Mouse (Mus musculus) liver, adult 2 months (tissue): ENCODE measurements around the gene Isg20. TPM values are rescaled to one million over a fixed set of nuclear protein-coding genes. Genes with fewer than 3 reads are reported as not detected.

ENCODE experiments used
- DNase-seq: peaks from one replicate; pipeline ENCODE4 v3.0.0-alpha.2; 2011; ENCODE audit warnings: low read depth, low spot score; ENCODE audit errors: extremely low read depth
- H3K27ac ChIP-seq: fragments of 200-500 bp; replicated peaks from 2 replicates; pipeline ENCODE4 v1.5.1; 2012; ENCODE audit warnings: low read depth, mild to moderate bottlenecking, control low read depth, inconsistent platforms, low read length; ENCODE audit not compliant: insufficient read depth
- H3K27me3 ChIP-seq: fragments of 200-500 bp; 2 replicates; pipeline ENCODE4 v1.6.1; 2012; ENCODE audit warnings: mild to moderate bottlenecking, moderate library complexity, low read length, inconsistent platforms; ENCODE audit not compliant: control insufficient read depth, insufficient read depth
- H3K36me3 ChIP-seq: fragments of 200-500 bp; 2 replicates; pipeline ENCODE4 v1.6.1; 2012; ENCODE audit warnings: low read length, inconsistent platforms; ENCODE audit not compliant: control insufficient read depth, insufficient read depth
- H3K4me1 ChIP-seq: fragments of 200-500 bp; 2 replicates; pipeline ENCODE4 v1.6.1; 2011; ENCODE audit warnings: low read length; ENCODE audit not compliant: control insufficient read depth, insufficient read depth
- H3K4me3 ChIP-seq: fragments of 200-500 bp; 2 replicates; pipeline ENCODE4 v1.5.1; 2011; ENCODE audit warnings: low read depth, mild to moderate bottlenecking, control low read depth, low read length, moderate library complexity; ENCODE audit not compliant: insufficient read depth
- H3K79me2 ChIP-seq: fragments of 200-500 bp; 2 replicates; pipeline ENCODE4 v1.6.1; 2012; ENCODE audit warnings: inconsistent platforms, mild to moderate bottlenecking, low read length, moderate library complexity; ENCODE audit not compliant: control insufficient read depth, insufficient read depth
- H3K9ac ChIP-seq: fragments of 200-500 bp; 2 replicates; pipeline ENCODE4 v1.6.1; 2012; ENCODE audit warnings: low read depth, mild to moderate bottlenecking, control low read depth, inconsistent platforms, low read length
- CTCF ChIP-seq: fragments of 200-500 bp; IDR thresholded peaks from 2 replicates; pipeline ENCODE4 v1.5.1; 2011; ENCODE audit warnings: low read depth, low read length, control low read depth
- POLR2A ChIP-seq: fragments of 200-500 bp; IDR thresholded peaks from 2 replicates; pipeline ENCODE4 v1.6.1; 2011; ENCODE audit warnings: low read length, control low read depth; ENCODE audit not compliant: insufficient read depth; ENCODE audit errors: extremely low read depth
- WGBS: fragments of 180-500 bp; shearing (Covaris S2); methylation state at CpG from one replicate; pipeline ENCODE4 v1.1.7; 2018; 5-methylcytosine and 5-hydroxymethylcytosine counted together
- polyA plus RNA-seq: library from polyadenylated mRNA; depleted of rRNA; stranded (reverse); fragments of >200 nt; gene quantifications from 2 replicates; pipeline ENCODE4 v1.2.3, GENCODE M21; 2012; rRNA removed
- total RNA-seq: library from RNA; depleted of rRNA; stranded (reverse); fragments of >200 nt; gene quantifications from 2 replicates; pipeline ENCODE4 v1.2.3, GENCODE M21; 2014; rRNA removed

The Isg20 gene
- total and polyA plus RNA-seq, 2 experiments, result 2.6 to 7.7 TPM

DNA sequence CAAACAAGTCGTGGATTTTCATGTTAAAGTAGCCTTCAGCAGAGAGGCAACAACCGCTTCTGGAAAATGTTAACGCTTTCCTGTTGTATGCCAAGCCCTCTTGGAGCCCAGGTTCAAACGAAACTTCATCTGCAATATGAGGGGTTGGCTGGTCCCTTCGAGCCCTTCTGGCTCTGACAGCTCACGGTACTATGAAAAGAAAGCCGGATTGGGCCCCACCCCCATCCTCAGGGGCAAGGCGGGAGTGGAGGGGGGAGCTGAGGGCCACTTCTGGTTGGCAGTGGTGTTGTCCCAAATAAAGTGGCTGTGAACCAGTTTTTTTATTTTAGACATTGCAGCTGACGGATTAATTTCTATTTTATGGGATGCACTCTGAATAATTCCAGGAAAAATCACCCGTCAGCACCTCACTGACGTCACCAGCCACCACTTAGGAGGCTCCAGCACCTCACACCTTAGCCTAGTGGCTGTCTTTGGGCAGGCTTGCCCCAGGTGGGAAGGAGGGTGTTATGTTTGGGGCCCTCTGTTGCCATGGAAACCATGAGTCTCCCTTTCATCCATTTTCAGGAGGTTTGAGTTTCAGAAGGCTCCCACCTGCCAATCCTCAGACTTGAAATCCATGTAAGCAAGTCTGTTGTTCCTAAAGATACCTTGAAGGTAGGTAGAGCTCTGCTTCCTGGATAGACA, 40.8 kb downstream of the Isg20 start:
- no peak overlapping the region for H3K4me3 ChIP-seq
- no peaks in the 10 kb centered on the region for H3K27me3 ChIP-seq
- no peak for TF ChIP-seq POLR2A
- TF ChIP-seq CTCF, result no peak
- WGBS, result 30% methylated on average over 11 of the region's 11 CpGs
- H3K36me3 ChIP-seq, result no peaks in the 10 kb centered on the region
- no peak overlapping the region for H3K27ac ChIP-seq
- H3K4me1 ChIP-seq, result no peaks in the 10 kb centered on the region
- H3K9ac ChIP-seq, result no peak overlapping the region
- DNase-seq, result no peak
- no peaks in the 10 kb centered on the region for H3K79me2 ChIP-seq

DNA sequence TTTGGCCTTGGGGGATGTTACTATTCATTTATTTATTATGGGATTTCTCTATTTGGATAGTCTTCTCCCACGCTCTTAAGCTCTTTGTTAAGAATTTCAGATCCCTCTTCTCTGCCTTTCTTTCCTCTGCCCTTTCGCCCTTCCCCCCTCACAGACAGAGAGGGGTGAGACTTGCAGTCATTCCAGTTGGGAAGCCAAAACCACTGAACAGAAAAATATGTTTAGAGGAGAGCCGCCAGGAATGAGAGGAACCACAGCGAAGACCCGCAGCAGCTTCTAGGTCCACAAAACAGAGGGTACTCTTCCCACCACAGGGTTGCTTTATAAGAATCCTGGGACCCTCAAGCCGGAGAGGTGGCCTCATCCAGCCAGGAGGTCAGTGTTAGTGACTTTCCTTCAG, 41.4 kb downstream of the Isg20 start:
- no peak overlapping the region for H3K9ac ChIP-seq
- no peak for DNase-seq
- no peaks in the 10 kb centered on the region for H3K79me2 ChIP-seq
- TF ChIP-seq CTCF (no peak), POLR2A (no peak)
- H3K27ac ChIP-seq, result no peak overlapping the region
- H3K4me1 ChIP-seq, result no peaks in the 10 kb centered on the region
- H3K4me3 ChIP-seq, result no peak overlapping the region
- H3K36me3 ChIP-seq, result no peaks in the 10 kb centered on the region
- H3K27me3 ChIP-seq, result no peaks in the 10 kb centered on the region
- 73% methylated on average over 6 of the region's 6 CpGs for WGBS

DNA sequence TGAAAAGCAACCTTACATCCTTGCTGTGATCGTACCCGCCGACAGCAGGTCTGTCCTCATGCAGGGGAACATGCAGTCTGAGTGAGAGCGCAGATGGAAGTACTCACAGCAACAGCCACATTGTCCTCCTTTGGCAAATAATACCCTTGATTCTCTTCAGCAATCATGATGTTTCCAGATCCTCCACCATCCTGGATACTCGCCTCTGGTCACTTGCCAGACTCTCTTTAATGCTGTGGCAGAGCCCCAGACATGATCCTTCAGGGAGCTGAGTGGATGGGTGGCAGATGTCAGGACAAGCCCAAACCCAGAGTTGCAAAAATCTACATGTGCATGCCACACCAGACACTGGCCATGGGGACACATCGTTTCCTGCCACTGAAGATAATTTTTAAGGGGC, 41.9 kb downstream of the Isg20 start:
- H3K36me3 ChIP-seq, result no peaks in the 10 kb centered on the region
- no peak overlapping the region for H3K4me3 ChIP-seq
- no peaks in the 10 kb centered on the region for H3K4me1 ChIP-seq
- no peaks in the 10 kb centered on the region for H3K79me2 ChIP-seq
- no peak for TF ChIP-seq CTCF
- no peak for TF ChIP-seq POLR2A
- 87% methylated on average over 6 of the region's 6 CpGs for WGBS
- no peak for DNase-seq
- no peak overlapping the region for H3K9ac ChIP-seq
- H3K27ac ChIP-seq, result no peak overlapping the region
- no peaks in the 10 kb centered on the region for H3K27me3 ChIP-seq

DNA sequence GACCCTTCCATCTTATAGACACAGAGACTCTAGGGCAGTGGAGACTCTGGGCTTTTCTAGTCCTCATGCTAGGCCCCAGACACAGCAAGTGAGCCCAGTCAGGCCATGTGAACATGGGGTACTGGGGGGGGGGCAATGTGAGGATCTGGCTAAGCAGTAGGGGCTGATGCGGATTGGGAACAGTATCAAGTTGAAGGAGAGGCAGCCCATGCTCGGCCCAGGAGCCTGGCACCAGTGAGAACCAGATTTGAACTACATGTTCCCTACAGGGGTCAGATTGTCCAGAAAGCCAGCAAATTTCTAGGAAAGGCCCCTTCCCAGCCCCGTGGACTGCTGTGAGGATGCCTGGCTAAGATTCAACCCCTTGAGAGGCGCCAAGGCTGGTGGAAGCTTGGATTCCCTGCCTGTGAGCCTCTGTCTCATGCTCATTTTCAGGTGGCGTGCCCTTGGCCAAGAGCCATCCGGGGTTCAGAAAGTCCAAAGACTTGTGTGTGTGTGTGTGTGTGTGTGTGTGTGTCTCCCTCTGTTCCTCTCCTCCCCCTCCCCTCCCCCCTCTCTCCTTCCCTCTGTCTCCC, 45.4 kb downstream of the Isg20 start:
- 78% methylated on average over 6 of the region's 6 CpGs for WGBS
- H3K27ac ChIP-seq, result no peak overlapping the region

GRCm38 (mm10) chr7:78963891-78964290, 50.7 kb downstream of the Isg20 start:
- Histone ChIP-seq H3K36me3 (no peaks in the 10 kb centered on the region), H3K79me2 (no peaks in the 10 kb centered on the region), H3K27me3 (no peaks in the 10 kb centered on the region), H3K27ac (no peak overlapping the region), H3K4me3 (no peak overlapping the region), H3K4me1 (no peaks in the 10 kb centered on the region), H3K9ac (no peak overlapping the region)
- TF ChIP-seq POLR2A (no peak), CTCF (no peak)
- WGBS, result 85% methylated on average over 3 of the region's 3 CpGs
- no peak for DNase-seq

More for the DNA sequence above, 45.4 kb downstream of the Isg20 start:
- no peaks in the 10 kb centered on the region for H3K27me3 ChIP-seq
- no peaks in the 10 kb centered on the region for H3K79me2 ChIP-seq
- no peaks in the 10 kb centered on the region for H3K4me1 ChIP-seq
- TF ChIP-seq POLR2A (no peak), CTCF (no peak)
- no peaks in the 10 kb centered on the region for H3K36me3 ChIP-seq
- no peak overlapping the region for H3K4me3 ChIP-seq
- no peak overlapping the region for H3K9ac ChIP-seq
- no peak for DNase-seq

Other genes with a start within 250 kb of the Isg20 start
- 0.09 and 0.27 TPM in 2 replicates for gene Ntrk3, start 175.4 kb upstream of the Isg20 start, total RNA-seq
- 0.20 and 0.38 TPM in 2 replicates for gene Ntrk3, start 175.4 kb upstream of the Isg20 start, polyA plus RNA-seq
- gene Mrps11, start 130.3 kb upstream of the Isg20 start, total RNA-seq, result 32.4 and 35.4 TPM in 2 replicates
- 26.4 and 27.0 TPM in 2 replicates for gene Mrps11, start 130.3 kb upstream of the Isg20 start, polyA plus RNA-seq
- 23.2 and 30.2 TPM in 2 replicates for gene Mrpl46, start 129.9 kb upstream of the Isg20 start, total RNA-seq
- 18.6 and 22.7 TPM in 2 replicates for gene Mrpl46, start 129.9 kb upstream of the Isg20 start, polyA plus RNA-seq
- gene Det1, start 66.2 kb upstream of the Isg20 start, total RNA-seq, result 5.3 and 5.8 TPM in 2 replicates
- gene Det1, start 66.2 kb upstream of the Isg20 start, polyA plus RNA-seq, result 7.9 and 8.0 TPM in 2 replicates
- 6.5 and 8.1 TPM in 2 replicates for gene Aen, start 17.6 kb upstream of the Isg20 start, total RNA-seq
- gene Aen, start 17.6 kb upstream of the Isg20 start, polyA plus RNA-seq, result 22.8 and 25.3 TPM in 2 replicates
- not detected in 2 replicates for gene Acan, start 140.1 kb downstream of the Isg20 start, total RNA-seq
- gene Acan, start 140.1 kb downstream of the Isg20 start, polyA plus RNA-seq, result not detected in 2 replicates
- gene Hapln3, start 217.6 kb downstream of the Isg20 start, total RNA-seq, result not detected in 2 replicates
- 0.05 and 0.16 TPM in 2 replicates for gene Hapln3, start 217.6 kb downstream of the Isg20 start, polyA plus RNA-seq
- 12.2 and 17.5 TPM in 2 replicates for gene Mfge8, start 235.6 kb downstream of the Isg20 start, total RNA-seq
- gene Mfge8, start 235.6 kb downstream of the Isg20 start, polyA plus RNA-seq, result 13.9 and 20.4 TPM in 2 replicates